Mouse (Mus musculus) frontal cortex, adult 2 months (tissue): ENCODE results near the gene Dnajc21. TPM values are rescaled to one million over a fixed set of nuclear protein-coding genes. Genes with fewer than 3 reads are reported as not detected.

Experiments
- DNase-seq, 2 experiments: peaks; one replicate each; pipeline ENCODE4 v3.0.0; 2022; ENCODE audit warnings: low spot score in 1 of 2; ENCODE audit errors: extremely low spot score in 1 of 2
- polyA plus RNA-seq: library from polyadenylated mRNA; depleted of rRNA; stranded (reverse); fragments of >200 nt; gene quantifications from 2 replicates; pipeline ENCODE4 v1.2.3, GENCODE M21; 2012; rRNA removed

The Dnajc21 gene
- polyA plus RNA-seq, 1 experiment = 15.9 TPM

GRCm38 (mm10) chr15:10441493-10441892 lies 28.8 kb downstream of the Dnajc21 start:
- DNase-seq = no peak

- no peak for DNase-seq
Observed at GRCm38 (mm10) chr15:10439963-10440362, 30.4 kb downstream of the Dnajc21 start.

- no peak for DNase-seq
Observed at GRCm38 (mm10) chr15:10436893-10437292, 33.4 kb downstream of the Dnajc21 start.

- peak in 1 of 2 experiments; percentile 33 for DNase-seq
Observed at GRCm38 (mm10) chr15:10426545-10427266, 43.6 kb downstream of the Dnajc21 start.

GRCm38 (mm10) chr15:10426124-10426523 lies 44.2 kb downstream of the Dnajc21 start:
- no peak for DNase-seq

- DNase-seq = no peak
Observed at GRCm38 (mm10) chr15:10421785-10422144, 48.6 kb downstream of the Dnajc21 start.

- DNase-seq = no peak
Observed at GRCm38 (mm10) chr15:10421138-10421784, 49.1 kb downstream of the Dnajc21 start.

GRCm38 (mm10) chr15:10413656-10414055 lies 56.7 kb downstream of the Dnajc21 start:
- DNase-seq = peak in 1 of 2 experiments; percentile 44

GRCm38 (mm10) chr15:10410881-10411280 lies 59.4 kb downstream of the Dnajc21 start:
- peak; percentile 57 to 64 for DNase-seq

GRCm38 (mm10) chr15:10409842-10410241 lies 60.5 kb downstream of the Dnajc21 start:
- no peak for DNase-seq

- peak in 1 of 2 experiments; percentile 80 for DNase-seq
Observed at GRCm38 (mm10) chr15:10400415-10400814, 69.9 kb downstream of the Dnajc21 start.

GRCm38 (mm10) chr15:10399795-10400194 lies 70.5 kb downstream of the Dnajc21 start:
- DNase-seq = no peak

Other genes starting within 250 kb of the Dnajc21 start
- not detected in 2 replicates for gene Gm21973, start 145.1 kb downstream of the Dnajc21 start, polyA plus RNA-seq
- not detected in 2 replicates for gene Agxt2, start 112.0 kb downstream of the Dnajc21 start, polyA plus RNA-seq
- 15.1 and 16.4 TPM in 2 replicates for gene Brix1, start 15.4 kb upstream of the Dnajc21 start, polyA plus RNA-seq
- gene Rad1, start 15.5 kb upstream of the Dnajc21 start, polyA plus RNA-seq = 12.6 and 14.1 TPM in 2 replicates
- not detected in 2 replicates for gene Ttc23l, start 88.2 kb upstream of the Dnajc21 start, polyA plus RNA-seq
- 10.2 and 10.4 TPM in 2 replicates for gene Rai14, start 244.1 kb upstream of the Dnajc21 start, polyA plus RNA-seq